Mouse (Mus musculus) E14TG2a.4 (cell line): Measurements from ENCODE around the gene Pxn.

Source experiments
- CTCF ChIP-seq: conservative IDR thresholded peaks from 2 replicates; pipeline ENCODE4 v1.5.1; 2014; ENCODE audit warnings: low read length
- NANOG ChIP-seq: IDR thresholded peaks from 2 replicates; pipeline ENCODE4 v1.6.1; 2014; ENCODE audit warnings: borderline replicate concordance, low read length, mixed read lengths
- POU5F1 ChIP-seq: IDR thresholded peaks from 2 replicates; pipeline ENCODE4 v1.6.1; 2014; ENCODE audit warnings: low read length, borderline replicate concordance

GRCm38 (mm10) chr5:115458918-115459317 lies 47.6 kb upstream of the Pxn start:
- TF ChIP-seq CTCF, result no peak
- TF ChIP-seq POU5F1, result no peak
- no peak for TF ChIP-seq NANOG
